Mouse (Mus musculus) lung, adult 2 months (tissue): ENCODE results near the gene Gm10277.

ENCODE experiments used
- CTCF ChIP-seq: fragments of 200-500 bp; IDR thresholded peaks from 2 replicates; pipeline ENCODE4 v1.5.1; 2011; ENCODE audit warnings: mild to moderate bottlenecking, low read length, control low read depth; ENCODE audit not compliant: insufficient read depth
- POLR2A ChIP-seq: fragments of 200-500 bp; IDR thresholded peaks from 2 replicates; pipeline ENCODE4 v1.6.1; 2011; ENCODE audit warnings: low read depth, mild to moderate bottlenecking, control low read depth, low read length, borderline replicate concordance; ENCODE audit errors: extremely low read depth

GRCm38 (mm10) chr11:77826311-77826710 lies 38.8 kb upstream of the Gm10277 start:
- TF ChIP-seq CTCF (no peak), POLR2A (no peak)
